Mouse (Mus musculus): ENCODE measurements around the gene Hs3st3a1.

Gene Hs3st3a1

GRCm38 (mm10) chr11:64489587-64490433 lies 54.7 kb downstream of the Hs3st3a1 start:
- DNase-seq (ENCODE audit: low read depth, low spot score), result no peak

GRCm38 (mm10) chr11:64494448-64494847 lies 59.3 kb downstream of the Hs3st3a1 start:
- no peak for DNase-seq (ENCODE audit: low read depth, low spot score)

DNA sequence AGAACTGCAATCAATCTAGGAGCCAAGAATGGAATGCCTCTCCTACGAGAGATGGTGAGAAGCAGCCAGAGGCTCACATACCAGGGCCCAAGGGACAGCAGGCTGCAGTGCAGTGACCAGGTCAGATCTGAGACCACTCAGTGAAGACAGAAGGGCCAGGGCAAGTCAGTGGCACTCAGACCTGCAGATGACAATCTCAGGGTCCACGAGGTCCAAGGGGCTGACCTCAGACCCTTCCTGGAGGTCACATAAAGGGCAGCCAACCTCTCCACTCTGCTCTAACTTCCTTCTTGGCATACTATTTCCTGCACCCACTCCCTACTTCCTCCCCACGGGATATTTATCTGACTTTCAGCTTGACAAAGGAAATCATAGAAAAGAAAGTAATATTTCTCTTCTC lies 60.8 kb downstream of the Hs3st3a1 start:
- no peak for DNase-seq (ENCODE audit: low read depth, low spot score)

- no peak for DNase-seq (ENCODE audit: low read depth, low spot score)
These were observed 61.5 kb downstream of the Hs3st3a1 start for GRCm38 (mm10) chr11:64496677-64497076.

DNA sequence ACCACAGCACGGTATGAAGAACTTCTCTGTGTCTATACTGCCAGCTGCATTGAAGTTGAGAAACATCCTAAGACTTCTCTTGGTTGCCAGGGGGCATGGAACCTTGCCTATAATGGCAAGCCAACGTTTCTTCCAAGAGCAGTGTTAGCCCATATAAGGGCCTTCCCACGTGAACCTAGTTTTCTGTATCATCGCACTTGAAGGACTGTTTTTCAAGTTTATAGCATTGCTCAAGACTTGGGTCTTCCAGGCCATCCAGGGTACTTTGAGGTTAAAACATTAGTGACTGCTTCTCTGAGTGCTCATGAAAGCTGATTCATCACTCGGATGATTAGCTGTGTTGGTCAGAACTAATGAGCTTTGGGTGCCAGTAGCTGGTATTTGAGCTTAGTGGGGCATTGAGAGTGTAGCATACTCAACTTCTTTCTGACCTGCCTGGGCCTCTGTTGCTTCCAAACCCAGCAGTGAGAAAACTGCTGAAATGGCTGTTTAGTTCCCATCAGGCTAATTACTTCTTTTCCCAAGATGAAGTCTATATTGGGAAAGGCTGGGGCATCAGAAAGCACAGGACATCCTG lies 65.5 kb downstream of the Hs3st3a1 start:
- DNase-seq (ENCODE audit: low read depth, low spot score), result no peak

- no peak for DNase-seq (ENCODE audit: low read depth, low spot score)
These were observed 67.9 kb downstream of the Hs3st3a1 start for GRCm38 (mm10) chr11:64503040-64503439.

- no peak for DNase-seq (ENCODE audit: low read depth, low spot score)
These were observed 70.8 kb downstream of the Hs3st3a1 start for GRCm38 (mm10) chr11:64505924-64506323.

- no peak for DNase-seq (ENCODE audit: low read depth, low spot score)
These were observed 71.9 kb downstream of the Hs3st3a1 start for GRCm38 (mm10) chr11:64507024-64507423.

GRCm38 (mm10) chr11:64509106-64509505 lies 74.0 kb downstream of the Hs3st3a1 start:
- no peak for DNase-seq (ENCODE audit: low read depth, low spot score)

- no peak for DNase-seq (ENCODE audit: low read depth, low spot score)
These were observed 77.2 kb downstream of the Hs3st3a1 start for GRCm38 (mm10) chr11:64512301-64512700.

DNA sequence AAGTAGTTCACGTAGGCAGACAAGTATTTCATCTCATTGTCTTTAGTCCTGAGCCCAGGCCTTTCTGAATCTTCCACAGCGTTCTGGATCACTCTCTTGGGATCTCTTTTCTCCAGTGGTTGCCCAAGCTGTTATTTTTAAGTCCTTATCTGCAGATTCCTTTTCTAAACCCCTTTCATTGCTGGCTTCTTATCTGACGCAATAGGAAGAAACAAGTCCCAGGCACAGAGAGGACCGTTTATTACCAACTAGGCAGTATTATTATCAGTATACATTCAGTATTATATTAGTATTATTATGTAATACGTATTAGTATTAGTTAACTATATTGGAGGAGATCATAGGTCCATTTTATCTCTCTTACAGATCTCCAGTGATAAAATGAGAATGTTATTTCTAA lies 78.3 kb downstream of the Hs3st3a1 start:
- no peak for DNase-seq (ENCODE audit: low read depth, low spot score)

- DNase-seq (ENCODE audit: low read depth, low spot score), result no peak
These were observed 81.8 kb downstream of the Hs3st3a1 start for GRCm38 (mm10) chr11:64516712-64517589.

DNA sequence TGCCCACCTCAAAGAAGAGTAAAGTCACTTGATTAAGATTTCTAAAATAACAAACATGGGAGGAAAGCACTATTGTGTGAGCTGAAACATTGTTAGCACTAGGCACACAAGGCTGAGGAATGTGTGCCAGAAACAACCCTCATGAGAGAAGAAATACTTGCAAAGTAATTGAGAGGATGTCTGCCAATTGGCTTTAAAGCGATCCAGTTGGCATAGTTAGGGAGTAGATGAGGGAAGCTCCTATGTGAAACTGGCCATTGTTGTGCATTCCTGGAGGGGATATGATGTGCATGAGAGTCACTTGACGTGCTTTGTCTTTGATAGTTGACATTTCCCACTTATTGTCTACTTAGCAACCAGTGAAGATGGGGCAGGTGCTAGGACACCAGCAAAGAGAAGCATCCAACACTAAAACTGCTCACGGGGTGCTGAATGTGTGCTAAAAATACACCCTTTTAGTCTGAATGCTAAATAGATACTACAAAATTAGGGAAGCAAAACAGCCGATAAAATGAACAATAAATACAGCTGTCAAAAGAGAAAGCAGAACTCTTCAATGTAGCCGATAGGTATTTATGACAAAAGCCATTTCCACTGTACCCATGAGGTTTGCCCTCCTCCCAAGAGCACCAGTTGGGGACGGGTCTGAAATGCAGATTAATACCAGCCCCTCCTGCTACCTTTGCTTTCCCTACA lies 83.2 kb downstream of the Hs3st3a1 start:
- DNase-seq (ENCODE audit: low read depth, low spot score), result no peak

- no peak for DNase-seq (ENCODE audit: low read depth, low spot score)
These were observed 89.0 kb downstream of the Hs3st3a1 start for GRCm38 (mm10) chr11:64523993-64524570.

DNA sequence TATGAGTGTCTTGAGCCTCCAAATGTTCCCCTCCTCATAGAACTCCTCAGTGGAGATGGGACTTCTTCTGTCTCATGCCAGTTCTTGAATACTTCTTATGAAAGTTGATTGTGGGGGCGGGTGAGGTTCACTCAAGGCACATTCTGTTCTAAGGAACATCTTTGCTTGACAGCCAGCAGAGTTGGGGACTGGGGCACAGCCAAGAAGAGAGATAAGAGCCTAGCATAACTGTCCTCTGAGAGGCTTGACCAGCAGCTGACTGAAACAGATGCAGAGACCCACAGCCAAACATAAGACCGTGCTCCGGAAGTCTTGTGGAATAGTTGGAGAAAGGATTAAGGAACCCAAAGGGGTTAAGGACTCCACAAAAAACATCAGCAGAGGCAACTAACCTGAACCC lies 102.1 kb downstream of the Hs3st3a1 start:
- DNase-seq (ENCODE audit: low read depth, low spot score), result no peak

DNA sequence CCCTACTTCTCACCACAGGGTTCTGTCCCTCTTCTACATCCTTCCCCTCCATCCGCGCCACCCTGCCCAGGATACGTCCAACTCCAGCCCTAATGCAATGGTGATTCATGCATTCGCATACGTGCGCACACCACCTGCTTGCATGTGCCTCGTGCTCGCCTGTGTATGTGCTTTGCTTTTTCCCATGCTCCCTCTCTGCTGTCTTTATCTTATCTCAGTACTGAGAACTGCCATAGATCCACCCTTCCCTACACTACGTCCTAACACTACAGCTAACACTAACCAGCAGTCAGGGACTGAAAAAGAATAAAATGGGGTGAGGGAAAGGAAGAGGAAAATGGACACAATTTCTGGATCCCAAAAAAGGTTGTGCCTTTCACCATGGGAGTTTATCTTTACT lies 106.7 kb downstream of the Hs3st3a1 start:
- DNase-seq (ENCODE audit: low read depth, low spot score), result no peak

DNA sequence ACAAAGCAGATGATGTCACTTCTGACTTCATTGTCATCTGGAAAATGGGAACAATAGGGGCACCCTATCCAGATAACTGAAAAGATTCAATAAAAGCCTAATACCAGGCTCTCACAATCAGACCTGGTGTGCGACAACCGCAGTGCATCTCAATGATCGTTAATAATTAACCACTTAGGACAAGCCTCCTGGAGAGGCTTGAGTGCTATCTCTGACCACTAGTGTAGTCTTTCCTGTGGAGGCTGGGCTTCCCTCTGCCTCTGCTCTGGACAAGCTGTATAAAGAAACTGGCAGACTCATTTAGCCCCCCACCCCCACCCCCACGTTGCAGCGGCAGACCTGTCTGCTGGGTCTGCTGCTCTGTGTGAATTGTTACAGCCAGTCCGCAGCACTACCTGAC lies 107.2 kb downstream of the Hs3st3a1 start:
- DNase-seq (ENCODE audit: low read depth, low spot score), result no peak

GRCm38 (mm10) chr11:64543181-64543641 lies 108.1 kb downstream of the Hs3st3a1 start:
- DNase-seq (ENCODE audit: low read depth, low spot score), result no peak

DNA sequence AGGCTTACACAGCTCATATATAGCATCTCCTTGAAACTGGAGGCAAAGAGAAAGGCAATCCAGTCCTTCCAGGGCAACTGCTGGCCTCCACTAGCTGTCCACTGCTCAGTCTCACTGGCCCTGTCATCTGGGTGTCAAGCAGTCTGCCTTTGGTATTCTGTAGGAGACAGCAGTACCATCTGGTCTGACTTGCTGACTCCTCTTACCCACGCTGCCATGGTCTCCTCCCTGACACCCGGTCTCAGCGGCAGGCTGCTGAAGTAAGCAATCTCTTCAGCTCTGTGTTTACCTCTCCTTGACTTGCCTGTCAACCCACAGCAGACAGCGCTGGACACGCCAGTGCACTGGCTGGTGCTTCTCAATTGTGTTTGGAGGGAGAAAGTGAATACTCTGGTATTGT lies 109.1 kb downstream of the Hs3st3a1 start:
- no peak for DNase-seq (ENCODE audit: low read depth, low spot score)

GRCm38 (mm10) chr11:64549380-64549779 lies 114.2 kb downstream of the Hs3st3a1 start:
- DNase-seq (ENCODE audit: low read depth, low spot score), result no peak

DNA sequence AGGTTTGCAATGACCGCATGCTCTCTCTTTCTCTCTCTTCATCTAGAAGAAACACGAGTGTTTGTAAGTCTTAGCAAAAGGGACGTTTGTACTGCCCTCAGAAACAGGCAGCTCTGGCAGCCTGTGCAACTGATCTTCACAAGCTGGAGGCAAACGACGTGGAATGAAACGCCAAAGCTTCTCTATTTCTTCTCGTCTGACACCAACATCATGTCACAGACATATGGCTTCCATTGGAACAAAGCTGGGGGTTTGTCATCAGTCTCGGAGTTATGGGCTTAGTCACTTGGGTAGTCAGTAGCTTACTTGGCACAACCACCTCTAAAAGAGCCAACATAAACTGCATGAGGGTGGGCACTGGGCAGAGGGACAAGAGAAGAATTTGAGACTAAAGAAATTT lies 114.8 kb downstream of the Hs3st3a1 start:
- DNase-seq (ENCODE audit: low read depth, low spot score), result no peak

Data from retina, postnatal 7 days (tissue).